Mouse (Mus musculus): ENCODE results near the gene Srek1ip1. TPM values are rescaled to one million over a fixed set of nuclear protein-coding genes. Genes with fewer than 3 reads are reported as not detected.

Srek1ip1 gene
- polyA plus RNA-seq, 1 experiment, result 16.7 TPM

GRCm38 (mm10) chr13:104843295-104844089 lies 51.2 kb downstream of the Srek1ip1 start:
- Histone ChIP-seq H3K27me3 (ENCODE audit: control insufficient read depth, insufficient read depth, low read length) (no peaks in the 10 kb centered on the region), H3K4me3 (replicated peaks; ENCODE audit: insufficient read depth, low read depth, low read length) (no peak overlapping the region), H3K27ac (ENCODE audit: insufficient read depth, low read length) (no peak overlapping the region), H3K4me1 (ENCODE audit: control insufficient read depth, insufficient read depth, low read length) (no peaks in the 10 kb centered on the region; the same call in 1 of the 2 replicates)
- 94% methylated on average over 7 of the region's 13 CpGs for WGBS
- TF ChIP-seq CTCF (IDR thresholded peaks at IDR 0.05; ENCODE audit: borderline replicate concordance, insufficient read depth, low read depth, low read length) (no peak), POLR2A (IDR thresholded peaks at IDR 0.05; ENCODE audit: borderline replicate concordance, insufficient read depth, low read length) (no peak)
- no peak for DNase-seq

GRCm38 (mm10) chr13:104853645-104854044 lies 61.4 kb downstream of the Srek1ip1 start:
- no peak overlapping the region for H3K27ac ChIP-seq (ENCODE audit: insufficient read depth, low read length)
- DNase-seq, result no peak
- TF ChIP-seq POLR2A (IDR thresholded peaks at IDR 0.05; ENCODE audit: borderline replicate concordance, insufficient read depth, low read length) (no peak), CTCF (IDR thresholded peaks at IDR 0.05; ENCODE audit: borderline replicate concordance, insufficient read depth, low read depth, low read length) (no peak)
- H3K27me3 ChIP-seq (ENCODE audit: control insufficient read depth, insufficient read depth, low read length), result no peaks in the 10 kb centered on the region
- 84% methylated on average over 2 of the region's 2 CpGs for WGBS
- no peaks in the 10 kb centered on the region for H3K4me1 ChIP-seq (ENCODE audit: control insufficient read depth, insufficient read depth, low read length)
- no peak overlapping the region for H3K4me3 ChIP-seq (replicated peaks; ENCODE audit: insufficient read depth, low read depth, low read length)

GRCm38 (mm10) chr13:104863127-104863979 lies 71.1 kb downstream of the Srek1ip1 start, which contains the start of gene Shisal2b:
Gene Shisal2b (minus strand): TSS chr13:104863893.
- 3% methylated on average over 38 of the region's 38 CpGs for WGBS
- DNase-seq, result peak; percentile 37 to 41
- H3K4me1 ChIP-seq (ENCODE audit: control insufficient read depth, insufficient read depth, low read length), result peaks cover 6% of the 10 kb centered on the region
- no peak for TF ChIP-seq POLR2A (IDR thresholded peaks at IDR 0.05; ENCODE audit: borderline replicate concordance, insufficient read depth, low read length)
- TF ChIP-seq CTCF (IDR thresholded peaks at IDR 0.05; ENCODE audit: borderline replicate concordance, insufficient read depth, low read depth, low read length), result no peak
- H3K4me3 ChIP-seq (replicated peaks; ENCODE audit: insufficient read depth, low read depth, low read length), result peak within 1 kb of the TSS; percentile 40
- H3K27ac ChIP-seq (ENCODE audit: insufficient read depth, low read length), result no peak within 1 kb of the TSS
- no peaks in the 10 kb centered on the region for H3K27me3 ChIP-seq (ENCODE audit: control insufficient read depth, insufficient read depth, low read length)

GRCm38 (mm10) chr13:104866726-104867125 lies 74.4 kb downstream of the Srek1ip1 start:
- Histone ChIP-seq H3K4me1 (ENCODE audit: control insufficient read depth, insufficient read depth, low read length) (peaks cover 6% of the 10 kb centered on the region), H3K27ac (ENCODE audit: insufficient read depth, low read length) (peak overlapping the region; percentile 21; the same call in 1 of the 2 replicates), H3K27me3 (ENCODE audit: control insufficient read depth, insufficient read depth, low read length) (no peaks in the 10 kb centered on the region), H3K4me3 (replicated peaks; ENCODE audit: insufficient read depth, low read depth, low read length) (no peak overlapping the region)
- peak in 1 of 2 experiments; percentile 15 for DNase-seq
- TF ChIP-seq POLR2A (IDR thresholded peaks at IDR 0.05; ENCODE audit: borderline replicate concordance, insufficient read depth, low read length) (no peak), CTCF (IDR thresholded peaks at IDR 0.05; ENCODE audit: borderline replicate concordance, insufficient read depth, low read depth, low read length) (no peak)
- 8% methylated on average over 5 of the region's 5 CpGs for WGBS

- TF ChIP-seq POLR2A (IDR thresholded peaks at IDR 0.05; ENCODE audit: borderline replicate concordance, insufficient read depth, low read length) (no peak), CTCF (IDR thresholded peaks at IDR 0.05; ENCODE audit: borderline replicate concordance, insufficient read depth, low read depth, low read length) (no peak)
- no peak overlapping the region for H3K4me3 ChIP-seq (replicated peaks; ENCODE audit: insufficient read depth, low read depth, low read length)
- peaks cover 6% of the 10 kb centered on the region for H3K4me1 ChIP-seq (ENCODE audit: control insufficient read depth, insufficient read depth, low read length)
- H3K27me3 ChIP-seq (ENCODE audit: control insufficient read depth, insufficient read depth, low read length), result no peaks in the 10 kb centered on the region
- no peak overlapping the region for H3K27ac ChIP-seq (ENCODE audit: insufficient read depth, low read length)
- 83% methylated on average over 2 of the region's 2 CpGs for WGBS
- DNase-seq, result no peak
Observed at GRCm38 (mm10) chr13:104869907-104870306, 77.6 kb downstream of the Srek1ip1 start.

- TF ChIP-seq CTCF (IDR thresholded peaks at IDR 0.05; ENCODE audit: borderline replicate concordance, insufficient read depth, low read depth, low read length), result no peak
- TF ChIP-seq POLR2A (IDR thresholded peaks at IDR 0.05; ENCODE audit: borderline replicate concordance, insufficient read depth, low read length), result no peak
- no peak overlapping the region for H3K4me3 ChIP-seq (replicated peaks; ENCODE audit: insufficient read depth, low read depth, low read length)
- 32% methylated on average over 4 of the region's 4 CpGs for WGBS
- no peak overlapping the region for H3K27ac ChIP-seq (ENCODE audit: insufficient read depth, low read length)
- H3K4me1 ChIP-seq (ENCODE audit: control insufficient read depth, insufficient read depth, low read length), result no peaks in the 10 kb centered on the region
- no peaks in the 10 kb centered on the region for H3K27me3 ChIP-seq (ENCODE audit: control insufficient read depth, insufficient read depth, low read length)
- no peak for DNase-seq
Observed at GRCm38 (mm10) chr13:104878508-104878907, 86.2 kb downstream of the Srek1ip1 start.

GRCm38 (mm10) chr13:104883566-104884249 lies 91.4 kb downstream of the Srek1ip1 start:
- Histone ChIP-seq H3K27me3 (ENCODE audit: control insufficient read depth, insufficient read depth, low read length) (no peaks in the 10 kb centered on the region; the same call in 1 of the 2 replicates), H3K4me3 (replicated peaks; ENCODE audit: insufficient read depth, low read depth, low read length) (no peak overlapping the region), H3K4me1 (ENCODE audit: control insufficient read depth, insufficient read depth, low read length) (no peaks in the 10 kb centered on the region), H3K27ac (ENCODE audit: insufficient read depth, low read length) (no peak overlapping the region)
- no peak for TF ChIP-seq POLR2A (IDR thresholded peaks at IDR 0.05; ENCODE audit: borderline replicate concordance, insufficient read depth, low read length)
- no peak for TF ChIP-seq CTCF (IDR thresholded peaks at IDR 0.05; ENCODE audit: borderline replicate concordance, insufficient read depth, low read depth, low read length)
- WGBS, result 34% methylated on average over 16 of the region's 16 CpGs
- DNase-seq, result no peak
